Mouse (Mus musculus) embryonic fibroblast, embryonic 13.5 days (primary cell): ENCODE measurements at regions not wholly inside any gene's neighbourhood (a gene's known extent, or its start where the extent isn't known, plus 50 kb on each side); places are given as distances from the start of the nearest gene placed in this dataset.

Source experiments
- H3K27ac ChIP-seq: 2 replicates; pipeline ENCODE4 v1.5.1; 2012; ENCODE audit warnings: low read length, control low read depth, inconsistent platforms; ENCODE audit not compliant: insufficient read depth
- H3K4me1 ChIP-seq: 2 replicates; pipeline ENCODE4 v1.6.1; 2011; ENCODE audit warnings: low read length; ENCODE audit not compliant: control insufficient read depth, insufficient read depth
- H3K4me3 ChIP-seq: 2 replicates; pipeline ENCODE4 v1.5.1; 2011; ENCODE audit warnings: mild to moderate bottlenecking, control low read depth, low read length; ENCODE audit not compliant: insufficient read depth
- CTCF ChIP-seq: IDR thresholded peaks from 2 replicates; pipeline ENCODE4 v1.5.1; 2011; ENCODE audit warnings: mild to moderate bottlenecking, control low read depth, low read length, moderate library complexity, borderline replicate concordance; ENCODE audit not compliant: insufficient read depth
- POLR2A ChIP-seq: IDR thresholded peaks from 2 replicates; pipeline ENCODE4 v1.6.1; 2011; ENCODE audit warnings: low read depth, mild to moderate bottlenecking, control low read depth, low read length, moderate library complexity

GRCm38 (mm10) chr11:45508566-45508965, 343.3 kb upstream of the Clint1 start:
- Histone ChIP-seq H3K4me3 (no peak overlapping the region), H3K4me1 (no peaks in the 10 kb centered on the region), H3K27ac (no peak overlapping the region)
- no peak for TF ChIP-seq CTCF
- TF ChIP-seq POLR2A = no peak

- H3K27ac ChIP-seq = no peak overlapping the region
- TF ChIP-seq POLR2A (no peak), CTCF (no peak)
- H3K4me1 ChIP-seq = no peaks in the 10 kb centered on the region
- H3K4me3 ChIP-seq = no peak overlapping the region
These were observed 342.6 kb upstream of the Clint1 start for GRCm38 (mm10) chr11:45509278-45509677.

GRCm38 (mm10) chr11:45514415-45515271, 337.2 kb upstream of the Clint1 start:
- Histone ChIP-seq H3K4me3 (no peak overlapping the region), H3K27ac (no peak overlapping the region), H3K4me1 (no peaks in the 10 kb centered on the region)
- TF ChIP-seq CTCF = no peak
- TF ChIP-seq POLR2A = no peak

GRCm38 (mm10) chr11:45524720-45525119, 327.1 kb upstream of the Clint1 start:
- Histone ChIP-seq H3K4me3 (no peak overlapping the region), H3K4me1 (no peaks in the 10 kb centered on the region), H3K27ac (no peak overlapping the region)
- no peak for TF ChIP-seq CTCF
- no peak for TF ChIP-seq POLR2A

GRCm38 (mm10) chr11:45531044-45531626, 320.7 kb upstream of the Clint1 start:
- TF ChIP-seq CTCF = no peak
- TF ChIP-seq POLR2A = no peak
- Histone ChIP-seq H3K4me1 (no peaks in the 10 kb centered on the region), H3K27ac (no peak overlapping the region), H3K4me3 (no peak overlapping the region)

GRCm38 (mm10) chr11:45533402-45534056, 318.3 kb upstream of the Clint1 start:
- Histone ChIP-seq H3K4me1 (no peaks in the 10 kb centered on the region), H3K27ac (no peak overlapping the region), H3K4me3 (no peak overlapping the region)
- TF ChIP-seq POLR2A (no peak), CTCF (peak; percentile 42; the same call in 1 of the 2 replicates)

- Histone ChIP-seq H3K4me3 (no peak overlapping the region), H3K27ac (no peak overlapping the region)
- TF ChIP-seq POLR2A (no peak), CTCF (no peak)
These were observed 316.3 kb upstream of the Clint1 start for GRCm38 (mm10) chr11:45535501-45536025.

GRCm38 (mm10) chr11:45538011-45538410, 313.8 kb upstream of the Clint1 start:
- Histone ChIP-seq H3K4me3 (no peak overlapping the region), H3K27ac (no peak overlapping the region), H3K4me1 (no peaks in the 10 kb centered on the region)
- TF ChIP-seq CTCF = no peak
- TF ChIP-seq POLR2A = no peak

More at GRCm38 (mm10) chr11:45535501-45536025, 316.3 kb upstream of the Clint1 start:
- no peaks in the 10 kb centered on the region for H3K4me1 ChIP-seq

GRCm38 (mm10) chr11:45539459-45539858, 312.4 kb upstream of the Clint1 start:
- no peak for TF ChIP-seq POLR2A
- TF ChIP-seq CTCF = peak; percentile 53; the same call in 1 of the 2 replicates

More at GRCm38 (mm10) chr11:45539459-45539858, 312.4 kb upstream of the Clint1 start:
- no peak overlapping the region for H3K4me3 ChIP-seq
- H3K27ac ChIP-seq = no peak overlapping the region
- no peaks in the 10 kb centered on the region for H3K4me1 ChIP-seq
